Mouse (Mus musculus): ENCODE data around the gene Ly6g5b.
"Not testable (repeated sequence)": the region's sequence is repeated elsewhere in the genome, so short reads cannot be mapped to it uniquely, and the experiment has no call there.

Ly6g5b gene

GRCm38 (mm10) chr17:35139269-35139668 lies 24.0 kb upstream of the Ly6g5b start:
- DNase-seq: no peak

GRCm38 (mm10) chr17:35135591-35136320 lies 20.5 kb upstream of the Ly6g5b start:
- DNase-seq: no peak

DNA sequence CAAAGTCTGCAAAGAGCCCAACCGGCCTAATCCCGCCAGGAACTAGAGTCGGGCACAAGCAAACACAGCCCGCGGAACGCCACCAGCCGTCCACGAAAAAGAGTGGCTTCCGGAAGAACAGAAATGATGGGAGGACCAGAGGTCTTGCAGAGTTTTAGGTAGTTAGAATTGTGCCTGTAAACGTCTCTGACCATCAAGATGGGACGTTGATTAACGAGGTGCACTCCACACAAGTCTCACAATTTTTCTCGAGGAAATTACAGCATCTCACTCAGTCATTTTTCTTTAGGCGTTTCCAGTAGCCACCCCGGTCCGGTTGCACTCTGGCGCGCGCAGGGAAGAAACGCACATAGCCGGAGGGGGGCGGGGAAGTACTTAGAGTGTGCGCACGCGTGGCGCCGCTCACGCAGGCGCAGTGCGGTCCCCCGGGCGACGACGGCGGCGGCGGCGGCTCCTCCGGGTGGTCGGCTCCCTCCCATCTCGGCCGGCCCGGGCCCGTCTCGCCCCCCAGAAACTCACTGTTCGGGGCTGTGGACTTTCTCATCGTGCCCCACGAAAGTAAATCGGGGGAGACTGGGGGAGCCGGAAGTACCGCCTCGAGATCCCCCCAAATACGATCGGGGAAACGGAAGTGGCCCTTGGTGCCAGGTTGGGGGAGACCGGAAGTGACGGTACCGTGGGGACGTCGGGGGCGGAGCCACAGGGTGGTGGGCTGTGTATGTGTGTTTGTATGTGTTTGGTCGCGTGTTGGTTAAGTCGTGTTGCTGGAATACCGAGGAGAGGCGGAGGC lies 19.8 kb upstream of the Ly6g5b start, which contains the start of gene Bag6:
Gene Bag6 (plus strand): TSS at position 378 of the 790 bp plus-strand sequence.
- DNase-seq: peak; percentile 98

GRCm38 (mm10) chr17:35133517-35133916 lies 18.3 kb upstream of the Ly6g5b start:
- no peak for DNase-seq

DNA sequence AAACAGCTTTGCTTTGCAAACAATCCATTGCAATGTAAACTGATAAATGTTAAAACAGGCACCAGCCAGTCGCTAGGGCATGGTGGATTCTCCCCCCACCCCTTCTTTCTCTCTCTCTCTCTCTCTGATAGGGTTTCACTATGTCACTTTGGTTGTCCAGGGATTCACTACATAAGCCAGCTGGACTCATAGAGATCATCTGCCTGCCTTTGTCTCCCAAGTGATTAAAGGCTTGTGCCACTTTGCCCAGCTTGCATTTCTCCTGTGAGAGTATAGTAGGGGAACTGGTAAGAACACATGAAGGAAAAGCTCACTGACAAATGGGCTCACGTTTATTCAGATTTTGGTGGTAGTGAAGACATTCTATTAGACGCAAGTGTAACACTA lies 16.9 kb upstream of the Ly6g5b start:
- no peak for DNase-seq

- no peak for DNase-seq
These were observed 16.4 kb upstream of the Ly6g5b start, which contains the start of gene Apom for GRCm38 (mm10) chr17:35131500-35132173. Gene Apom, minus strand, starts transcription at chr17:35132050.

GRCm38 (mm10) chr17:35131038-35131437 lies 15.8 kb upstream of the Ly6g5b start:
- DNase-seq: no peak

DNA sequence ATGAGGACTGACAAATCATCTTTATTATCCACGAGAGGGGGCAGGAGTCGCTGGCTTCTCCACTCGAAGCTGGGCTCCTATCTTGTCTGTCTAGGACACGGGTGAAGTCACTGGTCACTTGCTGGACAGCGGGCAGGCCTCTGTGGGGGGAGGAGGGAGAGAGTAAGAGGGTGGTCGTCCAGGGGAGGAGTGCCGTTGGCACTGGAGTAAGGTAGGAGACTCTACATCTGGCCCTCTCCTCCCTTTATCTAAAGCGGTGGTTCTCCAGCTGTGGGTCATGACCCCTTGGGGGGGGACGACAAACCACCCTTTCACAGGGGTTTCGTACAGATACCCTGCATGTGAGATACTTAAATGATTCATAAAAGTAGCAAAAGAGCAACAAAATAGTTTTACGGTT lies 13.8 kb upstream of the Ly6g5b start:
- no peak for DNase-seq

- no peak for DNase-seq
These were observed 11.8 kb upstream of the Ly6g5b start for GRCm38 (mm10) chr17:35127017-35127416.

- peak; percentile 63 for DNase-seq
These were observed 11.0 kb upstream of the Ly6g5b start, which contains the start of gene D17H6S53E for GRCm38 (mm10) chr17:35126206-35126611. Gene D17H6S53E, plus strand, starts transcription at chr17:35126373.

DNA sequence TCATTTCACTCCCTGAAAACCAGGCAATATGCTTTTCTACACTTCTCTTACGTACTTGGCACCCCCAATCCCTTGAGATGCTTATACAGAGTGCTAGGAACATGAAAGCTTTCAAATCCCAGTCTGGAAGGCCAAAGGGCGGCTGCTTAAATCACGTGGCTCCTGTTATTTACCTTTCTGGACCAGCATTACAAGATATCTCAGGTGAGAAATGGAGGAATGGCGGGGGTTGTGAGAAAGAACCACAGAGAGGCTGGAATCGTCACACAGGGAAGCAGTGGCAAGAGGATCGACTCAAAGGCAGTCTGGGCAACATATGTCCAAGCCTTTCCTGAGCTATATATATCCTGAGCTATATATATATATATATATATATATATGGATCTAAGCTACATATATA lies 10.3 kb upstream of the Ly6g5b start:
- no peak for DNase-seq

DNA sequence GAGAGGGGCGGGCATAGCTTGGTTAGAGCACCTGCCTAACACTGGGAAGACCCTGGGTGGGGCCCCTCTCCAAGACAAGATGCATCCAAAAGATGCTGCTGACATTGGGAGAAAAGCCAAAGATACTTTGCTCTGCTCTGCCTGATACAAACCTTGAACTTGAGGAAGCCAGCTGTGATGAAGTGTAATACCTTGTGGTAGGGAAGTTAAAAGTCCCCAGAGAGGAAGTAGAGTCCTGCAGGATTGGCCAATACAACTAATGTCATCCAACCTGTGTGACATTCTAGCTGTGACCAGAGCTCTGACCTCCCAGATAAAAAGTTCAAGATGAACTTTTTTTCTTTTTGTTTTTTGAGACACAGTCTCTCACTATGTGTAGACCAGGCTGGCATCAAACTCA lies 9.9 kb upstream of the Ly6g5b start:
- DNase-seq: no peak

- not testable (repeated sequence) for DNase-seq
These were observed 9.2 kb upstream of the Ly6g5b start for GRCm38 (mm10) chr17:35124261-35124896.

GRCm38 (mm10) chr17:35123287-35123686 lies 8.1 kb upstream of the Ly6g5b start:
- DNase-seq: not testable (repeated sequence)

GRCm38 (mm10) chr17:35121871-35122303 lies 6.7 kb upstream of the Ly6g5b start, which contains the start of gene Csnk2b:
Gene Csnk2b, minus strand, starts transcription at chr17:35122053.
- DNase-seq: peak; percentile 67

- peak; percentile 96 for DNase-seq
These were observed 6.0 kb upstream of the Ly6g5b start, which contains the start of gene Gpank1 for GRCm38 (mm10) chr17:35121143-35121799. Gene Gpank1, plus strand, starts transcription at chr17:35121455.

DNA sequence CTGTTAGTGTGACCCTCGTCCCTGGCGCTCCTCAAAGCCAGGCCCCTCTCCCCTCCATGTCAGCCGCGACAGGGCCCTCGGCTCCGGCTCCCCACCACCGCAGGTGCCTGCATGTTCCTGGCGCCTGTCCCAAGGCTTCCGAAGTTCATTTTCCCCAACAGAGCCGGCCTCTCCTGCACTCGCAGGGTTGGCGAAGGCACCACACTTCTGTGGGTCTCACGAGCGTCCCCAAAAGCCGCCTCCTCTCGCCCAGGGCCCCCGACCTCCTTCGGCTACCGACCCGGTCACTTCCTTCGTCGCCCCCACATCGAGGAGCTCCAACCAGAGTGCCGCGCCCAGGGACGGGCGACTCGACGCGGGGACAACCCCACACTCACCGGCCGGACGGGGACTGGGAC lies 5.5 kb upstream of the Ly6g5b start:
- no peak for DNase-seq

GRCm38 (mm10) chr17:35111774-35112173 lies 3.5 kb downstream of the Ly6g5b start:
- DNase-seq: no peak

DNA sequence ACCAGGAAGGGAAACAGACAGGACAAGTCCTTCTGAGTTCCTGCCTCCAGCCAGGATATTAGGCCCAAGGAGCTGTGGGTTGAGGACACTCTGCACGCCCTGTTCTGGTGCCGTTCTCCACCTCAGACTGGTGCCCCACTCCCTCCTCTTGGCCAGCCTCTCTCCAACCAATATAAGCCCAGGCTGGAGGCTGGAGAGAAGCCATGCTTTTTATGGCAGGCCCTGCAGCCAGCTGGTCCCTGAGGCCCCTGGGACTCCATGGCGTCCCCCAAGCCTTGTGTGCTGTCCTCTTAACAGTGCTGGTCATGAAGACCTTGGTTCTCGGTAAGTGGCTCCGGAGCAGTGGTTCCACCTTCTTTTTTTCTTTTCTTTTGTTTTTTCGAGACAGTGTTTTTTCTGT lies 7.1 kb downstream of the Ly6g5b start, which contains the start of gene Ly6g5c:
Gene Ly6g5c (plus strand): TSS at position 183 of the 400 bp plus-strand sequence.
- no peak for DNase-seq

GRCm38 (mm10) chr17:35106522-35106921 lies 8.7 kb downstream of the Ly6g5b start:
- DNase-seq: no peak

- peak; percentile 66 for DNase-seq
These were observed 9.4 kb downstream of the Ly6g5b start for GRCm38 (mm10) chr17:35105740-35106389.

Data from cerebellum, adult 8-10 months (tissue).